Mouse (Mus musculus) gastrocnemius, postnatal 10 days (tissue): Measurements from ENCODE around the gene Abcb9. TPM values are rescaled to one million over a fixed set of nuclear protein-coding genes. Genes with fewer than 3 reads are reported as not detected.
"Not testable (repeated sequence)": the region's sequence is repeated elsewhere in the genome, so short reads cannot be mapped to it uniquely, and the experiment has no call there.

Experiments
- DNase-seq: peaks from one replicate; pipeline ENCODE4 v3.0.0; 2021; ENCODE audit warnings: mixed read lengths
- total RNA-seq, 2 experiments: library from RNA; stranded (reverse); gene quantifications; 2 replicates each; pipeline ENCODE4 v1.2.3; 2021

Gene Abcb9
- total RNA-seq, 2 experiments from 2014 or later, result 4.2 to 4.4 TPM

DNA sequence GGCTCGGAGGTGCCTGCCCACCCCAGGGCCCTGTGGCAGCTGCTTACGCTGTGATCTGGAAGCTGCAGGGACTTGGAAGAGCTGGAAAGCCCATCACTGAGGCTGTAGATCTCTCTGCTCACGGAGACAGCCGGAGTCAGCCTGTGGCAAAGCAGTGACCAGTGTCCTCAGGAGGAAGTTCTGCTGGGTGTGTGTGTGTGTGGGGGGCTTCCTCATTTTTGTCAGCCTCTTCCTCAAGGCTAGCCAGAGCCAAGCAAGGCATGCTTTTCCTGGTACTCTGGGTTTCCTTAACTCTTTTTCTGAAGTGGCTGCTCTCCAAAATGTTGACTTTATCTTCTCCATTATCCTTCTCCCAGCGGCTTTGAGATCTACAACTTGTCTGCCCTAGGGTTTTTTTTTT lies 35.9 kb downstream of the Abcb9 start:
- no peak for DNase-seq

DNA sequence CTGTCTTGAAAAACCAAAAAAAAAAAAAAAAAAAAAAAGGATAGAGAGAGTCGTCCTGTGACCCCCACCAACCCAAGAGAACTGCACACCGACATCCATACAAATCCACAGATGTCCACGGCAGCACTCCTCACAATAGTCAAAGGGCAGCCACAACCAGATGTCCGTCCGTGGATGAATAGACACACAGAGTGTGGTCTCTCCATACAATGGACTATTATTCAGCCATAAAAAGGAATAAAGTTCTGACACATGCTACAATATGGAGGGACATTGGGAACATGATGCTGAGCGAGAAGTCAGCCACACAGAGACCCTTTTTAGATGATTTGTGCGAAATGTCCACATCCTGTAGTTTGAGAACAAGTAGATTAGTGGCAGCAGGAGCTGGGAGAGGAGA lies 36.8 kb downstream of the Abcb9 start:
- DNase-seq, result no peak

GRCm38 (mm10) chr5:124056956-124057355 lies 38.6 kb downstream of the Abcb9 start:
- DNase-seq, result no peak

DNA sequence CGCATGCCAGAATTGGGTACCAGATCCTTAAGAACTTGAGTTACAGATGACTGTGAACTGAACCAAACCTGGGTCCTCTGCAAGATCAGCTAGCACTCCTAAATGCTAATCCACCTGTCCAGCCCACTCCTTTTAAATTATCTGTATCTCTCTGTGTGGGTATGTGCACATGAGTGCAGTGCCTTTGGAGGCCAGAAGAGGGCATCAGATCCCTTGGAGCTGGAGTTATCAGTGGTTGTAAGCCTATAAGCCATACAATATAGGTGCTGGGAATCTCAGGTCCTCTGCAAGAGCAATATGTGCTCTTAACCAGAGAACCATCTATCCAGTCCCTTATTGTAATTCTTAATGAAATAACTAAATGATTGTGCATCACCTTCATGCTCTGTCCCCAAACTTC lies 39.4 kb downstream of the Abcb9 start:
- DNase-seq, result no peak

DNA sequence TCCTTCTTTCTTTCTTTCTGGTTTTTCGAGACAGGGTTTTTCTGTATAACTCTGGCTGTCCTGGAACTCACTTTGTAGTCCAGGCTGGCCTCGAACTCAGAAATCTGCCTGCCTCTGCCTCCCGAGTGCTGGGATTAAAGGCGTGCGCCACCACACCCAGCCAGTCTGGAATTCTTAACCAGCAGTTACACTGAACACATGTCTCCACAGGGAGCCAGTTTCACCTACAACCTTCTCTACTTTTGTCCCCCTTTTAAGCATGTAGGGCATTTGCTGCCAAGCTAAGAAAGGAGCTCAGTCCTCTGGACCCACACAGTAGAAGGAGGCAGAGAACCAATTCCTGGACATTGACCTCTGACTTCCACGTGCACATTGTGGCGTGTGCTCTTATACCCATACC lies 43.0 kb downstream of the Abcb9 start:
- DNase-seq, result not testable (repeated sequence)

- DNase-seq, result no peak
Measured at GRCm38 (mm10) chr5:124051899-124052491, 43.6 kb downstream of the Abcb9 start.

- no peak for DNase-seq
Measured at GRCm38 (mm10) chr5:124050095-124051050, 45.2 kb downstream of the Abcb9 start.

GRCm38 (mm10) chr5:124049249-124050045 lies 46.2 kb downstream of the Abcb9 start:
- no peak for DNase-seq

- no peak for DNase-seq
Measured at GRCm38 (mm10) chr5:124046741-124047401, 48.7 kb downstream of the Abcb9 start.

GRCm38 (mm10) chr5:124045453-124046010 lies 50.1 kb downstream of the Abcb9 start:
- no peak for DNase-seq

GRCm38 (mm10) chr5:124043999-124044398 lies 51.6 kb downstream of the Abcb9 start:
- no peak for DNase-seq

DNA sequence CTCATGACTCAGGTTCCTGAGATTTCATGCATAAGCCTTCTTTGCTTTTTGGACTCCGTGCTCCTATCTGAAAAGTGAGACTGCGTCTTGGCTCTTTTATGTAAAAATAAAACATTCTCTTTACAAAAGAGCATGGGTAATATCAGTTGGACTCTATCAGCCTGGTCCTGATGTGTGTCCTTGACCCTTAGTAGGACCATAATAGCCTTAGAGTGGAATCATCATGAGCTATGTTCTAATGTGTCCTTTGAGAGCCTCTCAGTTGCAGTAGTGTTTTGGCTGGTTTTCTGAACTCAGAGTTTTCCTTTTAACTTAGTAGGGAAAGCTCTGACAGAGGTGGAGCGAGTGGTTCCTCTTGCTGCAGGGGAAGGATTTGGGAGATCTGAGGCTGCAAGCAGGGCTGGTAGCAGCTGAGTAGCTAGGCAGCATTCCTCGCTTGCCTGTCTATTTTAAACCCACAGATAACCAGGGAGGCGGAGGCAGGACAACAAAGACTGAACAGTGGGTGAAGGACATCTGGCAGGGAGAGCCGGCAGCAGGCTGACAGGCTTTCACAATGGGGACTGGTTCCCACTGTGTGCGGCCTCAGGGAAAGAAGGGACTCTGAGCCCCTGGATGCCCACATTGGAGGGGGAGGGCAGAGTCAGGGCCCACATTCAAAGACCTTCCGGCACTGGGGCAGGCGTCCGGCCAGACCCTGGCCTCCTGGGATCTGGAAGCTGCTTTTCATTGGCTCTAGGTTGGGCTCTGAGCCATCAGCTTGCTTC lies 52.2 kb downstream of the Abcb9 start:
- DNase-seq, result peak; percentile 41

- DNase-seq, result no peak
Measured at GRCm38 (mm10) chr5:124041097-124041496, 54.5 kb downstream of the Abcb9 start.

DNA sequence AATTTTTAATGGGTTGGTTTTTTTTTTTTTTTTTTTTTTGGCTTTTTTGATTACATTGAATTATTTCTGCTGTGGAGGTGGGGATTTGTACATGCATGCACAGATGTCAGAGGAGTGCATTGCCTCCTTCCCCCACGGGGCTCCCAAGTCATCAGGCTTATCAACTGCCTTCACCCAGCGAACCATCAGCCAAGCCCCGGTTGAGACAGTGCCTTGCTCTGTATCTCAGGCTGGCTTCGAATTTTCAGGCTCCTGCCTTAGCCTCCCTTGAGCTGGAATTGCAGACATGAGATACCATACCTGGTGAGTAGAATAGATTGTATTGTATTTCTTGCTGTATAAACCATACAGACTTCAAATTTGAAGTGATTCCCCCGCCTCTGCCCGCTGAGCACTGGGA lies 56.0 kb downstream of the Abcb9 start:
- DNase-seq, result no peak

DNA sequence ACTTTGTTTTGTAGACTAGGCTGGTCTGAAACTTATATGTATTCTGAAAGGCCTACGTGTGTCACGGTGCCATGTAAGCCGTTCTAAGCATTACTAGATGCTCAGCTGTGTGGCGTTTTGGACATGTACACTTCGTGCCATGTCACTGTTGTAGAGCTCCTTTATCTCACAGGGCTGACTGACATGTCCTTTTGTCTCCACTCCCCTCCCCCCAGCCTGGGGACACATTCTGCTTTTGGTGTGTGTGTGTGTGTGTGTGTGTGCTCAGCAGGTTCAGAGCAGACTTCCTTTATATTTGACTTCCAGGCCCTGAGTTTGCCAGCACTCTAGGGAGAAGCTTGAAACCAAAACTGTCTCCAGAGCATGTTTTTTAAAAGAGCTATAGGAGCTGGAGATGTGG lies 58.8 kb downstream of the Abcb9 start:
- no peak for DNase-seq

- DNase-seq, result no peak
Measured at GRCm38 (mm10) chr5:124036341-124036740, 59.3 kb downstream of the Abcb9 start.

DNA sequence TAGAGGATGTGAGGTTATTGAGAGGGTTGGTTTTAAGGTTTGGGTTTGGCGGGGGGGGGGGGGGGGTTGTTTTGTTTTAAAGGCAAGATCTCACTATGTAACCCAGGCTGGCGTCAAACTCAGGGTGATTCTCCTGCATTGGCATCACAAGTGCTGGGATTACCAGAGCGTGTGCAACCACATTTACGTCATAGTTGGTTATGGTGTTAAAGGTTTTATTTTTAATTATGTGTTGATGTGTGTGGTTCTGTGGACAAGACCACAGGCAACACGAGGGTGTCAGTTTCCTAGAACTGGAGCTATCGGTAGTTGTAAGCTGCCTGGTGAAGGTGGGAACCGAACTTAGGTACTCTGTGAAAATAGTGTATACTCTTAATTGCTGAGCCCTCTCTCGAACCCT lies 59.8 kb downstream of the Abcb9 start:
- no peak for DNase-seq

GRCm38 (mm10) chr5:124035406-124035805 lies 60.2 kb downstream of the Abcb9 start:
- DNase-seq, result no peak

DNA sequence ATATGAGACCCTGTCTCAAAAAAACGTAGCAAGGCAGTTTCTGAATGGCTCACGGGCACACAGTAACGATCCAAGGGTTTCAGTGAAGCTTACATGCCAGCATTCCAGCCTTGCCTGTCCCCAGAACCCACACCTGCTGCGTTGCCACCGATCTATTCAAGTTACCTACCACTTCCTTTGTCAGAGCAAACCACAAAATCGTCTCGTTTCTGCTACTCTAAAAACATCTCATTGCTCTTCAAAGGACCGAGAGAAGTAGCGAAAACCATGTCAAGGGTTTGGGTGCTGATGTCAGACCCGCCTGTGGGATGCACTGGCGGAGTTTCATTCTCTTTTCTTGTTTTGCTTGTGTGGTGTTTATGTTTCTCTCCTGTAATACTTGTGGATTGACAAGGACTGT lies 61.1 kb downstream of the Abcb9 start:
- no peak for DNase-seq

- peak; percentile 91 for DNase-seq
Measured at GRCm38 (mm10) chr5:124032001-124032508, 63.5 kb downstream of the Abcb9 start, which contains the start of gene Vps37b. Vps37b (minus strand) TSS chr5:124032270.
